Mouse (Mus musculus) megakaryocyte-erythroid progenitor cell, adult 5-6 weeks (primary cell): ENCODE results near the gene Pycr1. TPM values are rescaled to one million over a fixed set of nuclear protein-coding genes. Genes with fewer than 3 reads are reported as not detected.
A peak's percentile ranks its signal among the peaks of the same experiment; 100 is the strongest.

Experiments used
- ATAC-seq: replicated peaks from 2 replicates; pipeline ENCODE4 v1.8.0; 2016; ENCODE audit warnings: mild to moderate bottlenecking, inconsistent platforms; ENCODE audit not compliant: severe bottlenecking, poor library complexity, low FRiP score, low TSS enrichment
- total RNA-seq, 2 experiments: library from RNA; stranded (forward) in 1 of 2; stranded (reverse) in 1 of 2; fragments of 200-1000, 215-1000 nt in 1 of 2; fragments of >200 nt in 1 of 2; fragmentation: Nextera tagmentation in 1 of 2; gene quantifications; 2 replicates each; pipeline ENCODE4 v1.2.3; 2014 to 2017

Pycr1 gene
- total RNA-seq, 2 experiments from 2014 or later = 0.13 TPM; not detected in 1

- ATAC-seq = no peak
Measured at GRCm38 (mm10) chr11:120613481-120613972, 30.0 kb downstream of the Pycr1 start.

- peak; percentile 65 for ATAC-seq
Measured at GRCm38 (mm10) chr11:120612763-120613162, 30.8 kb downstream of the Pycr1 start.

- no peak for ATAC-seq
Measured at GRCm38 (mm10) chr11:120610477-120611046, 33.0 kb downstream of the Pycr1 start.

- ATAC-seq = peak; percentile 38
Measured at GRCm38 (mm10) chr11:120609250-120609649, 34.3 kb downstream of the Pycr1 start.

- ATAC-seq = no peak; the same call in 1 of the 2 replicates
Measured at GRCm38 (mm10) chr11:120608241-120609034, 35.1 kb downstream of the Pycr1 start, which contains the start of gene Npb. Gene Npb, plus strand, starts transcription at chr11:120608477.

- ATAC-seq = no peak
Measured at GRCm38 (mm10) chr11:120606764-120607163, 36.8 kb downstream of the Pycr1 start.

- no peak for ATAC-seq
Measured at GRCm38 (mm10) chr11:120605667-120606066, 37.9 kb downstream of the Pycr1 start.

- no peak for ATAC-seq
Measured at GRCm38 (mm10) chr11:120603545-120603944, 40.0 kb downstream of the Pycr1 start.

- no peak for ATAC-seq
Measured at GRCm38 (mm10) chr11:120600716-120601115, 42.9 kb downstream of the Pycr1 start.

GRCm38 (mm10) chr11:120598990-120599549 is 44.5 kb downstream of the Pycr1 start:
- no peak for ATAC-seq

GRCm38 (mm10) chr11:120598283-120598989 is 45.1 kb downstream of the Pycr1 start, which contains the start of the genes Alyref and Anapc11:
Gene Alyref, minus strand, starts transcription at chr11:120598365.
Gene Anapc11, plus strand, starts transcription at chr11:120598421.
- peak; percentile 91 for ATAC-seq

- 0 out of 2 replicates have a peak, but pooled peaks have one; percentile 7 for ATAC-seq
Measured at GRCm38 (mm10) chr11:120597240-120598235, 46.0 kb downstream of the Pycr1 start.

- ATAC-seq = peak; percentile 80
Measured at GRCm38 (mm10) chr11:120588531-120588930, 55.0 kb downstream of the Pycr1 start.

Other genes with a start within 250 kb of the Pycr1 start
Only the 30 nearest of the 32 such genes appear.
- gene Pde6g, start 190.3 kb downstream of the Pycr1 start, total RNA-seq (2014; fragmentation: Nextera tagmentation) = 0.37 TPM in 1 of 2 replicates, not detected in the other
- gene Pde6g, start 190.3 kb downstream of the Pycr1 start, total RNA-seq (2017) = 0.38 TPM in 1 of 2 replicates, not detected in the other
- gene Oxld1, start 185.7 kb downstream of the Pycr1 start, total RNA-seq (2014; fragmentation: Nextera tagmentation) = 8.0 and 20.5 TPM in 2 replicates
- 14.0 and 27.9 TPM in 2 replicates for gene Oxld1, start 185.7 kb downstream of the Pycr1 start, total RNA-seq (2017)
- gene Ccdc137, start 185.7 kb downstream of the Pycr1 start, total RNA-seq (2014; fragmentation: Nextera tagmentation) = 36.1 and 67.6 TPM in 2 replicates
- gene Ccdc137, start 185.7 kb downstream of the Pycr1 start, total RNA-seq (2017) = 70.0 and 99.8 TPM in 2 replicates
- 11.2 and 14.7 TPM in 2 replicates for gene Arl16, start 176.2 kb downstream of the Pycr1 start, total RNA-seq (2014; fragmentation: Nextera tagmentation)
- 8.8 and 21.9 TPM in 2 replicates for gene Arl16, start 176.2 kb downstream of the Pycr1 start, total RNA-seq (2017)
- gene Mrpl12, start 159.2 kb downstream of the Pycr1 start, total RNA-seq (2014; fragmentation: Nextera tagmentation) = 165 and 221 TPM in 2 replicates
- 151 and 192 TPM in 2 replicates for gene Mrpl12, start 159.2 kb downstream of the Pycr1 start, total RNA-seq (2017)
- gene Slc25a10, start 151.9 kb downstream of the Pycr1 start, total RNA-seq (2014; fragmentation: Nextera tagmentation) = 16.9 and 27.2 TPM in 2 replicates
- gene Slc25a10, start 151.9 kb downstream of the Pycr1 start, total RNA-seq (2017) = 17.6 and 18.8 TPM in 2 replicates
- not detected in 2 replicates for gene Gcgr, start 113.1 kb downstream of the Pycr1 start, total RNA-seq (2014; fragmentation: Nextera tagmentation)
- not detected in 2 replicates for gene Gcgr, start 113.1 kb downstream of the Pycr1 start, total RNA-seq (2017)
- gene Mcrip1, start 94.0 kb downstream of the Pycr1 start, total RNA-seq (2014; fragmentation: Nextera tagmentation) = 60.4 and 62.7 TPM in 2 replicates
- gene Mcrip1, start 94.0 kb downstream of the Pycr1 start, total RNA-seq (2017) = 18.5 and 18.8 TPM in 2 replicates
- gene Ppp1r27, start 92.6 kb downstream of the Pycr1 start, total RNA-seq (2014; fragmentation: Nextera tagmentation) = not detected in 2 replicates
- not detected in 2 replicates for gene Ppp1r27, start 92.6 kb downstream of the Pycr1 start, total RNA-seq (2017)
- gene P4hb, start 70.5 kb downstream of the Pycr1 start, total RNA-seq (2014; fragmentation: Nextera tagmentation) = 236 and 270 TPM in 2 replicates
- gene P4hb, start 70.5 kb downstream of the Pycr1 start, total RNA-seq (2017) = 334 and 373 TPM in 2 replicates
- gene Arhgdia, start 62.1 kb downstream of the Pycr1 start, total RNA-seq (2014; fragmentation: Nextera tagmentation) = 248 and 334 TPM in 2 replicates
- 96.3 and 154 TPM in 2 replicates for gene Arhgdia, start 62.1 kb downstream of the Pycr1 start, total RNA-seq (2017)
- 157 and 232 TPM in 2 replicates for gene Alyref, start 45.4 kb downstream of the Pycr1 start, total RNA-seq (2014; fragmentation: Nextera tagmentation)
- 208 and 278 TPM in 2 replicates for gene Alyref, start 45.4 kb downstream of the Pycr1 start, total RNA-seq (2017)
- 84.0 and 110 TPM in 2 replicates for gene Anapc11, start 45.3 kb downstream of the Pycr1 start, total RNA-seq (2014; fragmentation: Nextera tagmentation)
- gene Anapc11, start 45.3 kb downstream of the Pycr1 start, total RNA-seq (2017) = 21.9 and 27.6 TPM in 2 replicates
- gene Npb, start 35.3 kb downstream of the Pycr1 start, total RNA-seq (2014; fragmentation: Nextera tagmentation) = 3.3 TPM in 1 of 2 replicates, not detected in the other
- not detected in 2 replicates for gene Npb, start 35.3 kb downstream of the Pycr1 start, total RNA-seq (2017)
- gene Pcyt2, start 25.8 kb downstream of the Pycr1 start, total RNA-seq (2014; fragmentation: Nextera tagmentation) = 74.6 and 87.3 TPM in 2 replicates
- gene Pcyt2, start 25.8 kb downstream of the Pycr1 start, total RNA-seq (2017) = 28.5 and 29.6 TPM in 2 replicates
- gene Sirt7, start 18.5 kb downstream of the Pycr1 start, total RNA-seq (2014; fragmentation: Nextera tagmentation) = 62.8 and 79.3 TPM in 2 replicates
- 39.8 and 48.3 TPM in 2 replicates for gene Sirt7, start 18.5 kb downstream of the Pycr1 start, total RNA-seq (2017)
- 26.0 and 31.6 TPM in 2 replicates for gene Mafg, start 10.2 kb downstream of the Pycr1 start, total RNA-seq (2014; fragmentation: Nextera tagmentation)
- gene Mafg, start 10.2 kb downstream of the Pycr1 start, total RNA-seq (2017) = 11.7 and 12.2 TPM in 2 replicates
- gene Myadml2, start 4.4 kb upstream of the Pycr1 start, total RNA-seq (2014; fragmentation: Nextera tagmentation) = 6.3 TPM in 1 of 2 replicates, not detected in the other
- not detected in 2 replicates for gene Myadml2, start 4.4 kb upstream of the Pycr1 start, total RNA-seq (2017)
- gene Notum, start 17.4 kb upstream of the Pycr1 start, total RNA-seq (2014; fragmentation: Nextera tagmentation) = not detected in 2 replicates
- not detected in 2 replicates for gene Notum, start 17.4 kb upstream of the Pycr1 start, total RNA-seq (2017)
- 79.5 and 108 TPM in 2 replicates for gene Aspscr1, start 29.2 kb upstream of the Pycr1 start, total RNA-seq (2014; fragmentation: Nextera tagmentation)
- 15.5 and 52.7 TPM in 2 replicates for gene Aspscr1, start 29.2 kb upstream of the Pycr1 start, total RNA-seq (2017)
- gene Cenpx, start 70.0 kb upstream of the Pycr1 start, total RNA-seq (2014; fragmentation: Nextera tagmentation) = 132 and 157 TPM in 2 replicates
- gene Cenpx, start 70.0 kb upstream of the Pycr1 start, total RNA-seq (2017) = 95.0 and 99.4 TPM in 2 replicates
- gene Lrrc45, start 70.2 kb upstream of the Pycr1 start, total RNA-seq (2014; fragmentation: Nextera tagmentation) = 25.3 and 34.4 TPM in 2 replicates
- gene Lrrc45, start 70.2 kb upstream of the Pycr1 start, total RNA-seq (2017) = 37.0 and 38.1 TPM in 2 replicates
- gene Rac3, start 77.7 kb upstream of the Pycr1 start, total RNA-seq (2014; fragmentation: Nextera tagmentation) = 1.6 and 2.9 TPM in 2 replicates
- not detected in 2 replicates for gene Rac3, start 77.7 kb upstream of the Pycr1 start, total RNA-seq (2017)
- gene Dcxr, start 83.5 kb upstream of the Pycr1 start, total RNA-seq (2014; fragmentation: Nextera tagmentation) = 12.7 and 14.9 TPM in 2 replicates
- 6.2 and 10.2 TPM in 2 replicates for gene Dcxr, start 83.5 kb upstream of the Pycr1 start, total RNA-seq (2017)
- not detected in 2 replicates for gene Cbr2, start 88.3 kb upstream of the Pycr1 start, total RNA-seq (2014; fragmentation: Nextera tagmentation)
- not detected in 2 replicates for gene Cbr2, start 88.3 kb upstream of the Pycr1 start, total RNA-seq (2017)
- 2.5 and 12.0 TPM in 2 replicates for gene Hmga1b, start 119.0 kb upstream of the Pycr1 start, total RNA-seq (2014; fragmentation: Nextera tagmentation)
- 8.7 and 10.9 TPM in 2 replicates for gene Hmga1b, start 119.0 kb upstream of the Pycr1 start, total RNA-seq (2017)
- 43.1 and 47.2 TPM in 2 replicates for gene Rfng, start 140.4 kb upstream of the Pycr1 start, total RNA-seq (2014; fragmentation: Nextera tagmentation)
- gene Rfng, start 140.4 kb upstream of the Pycr1 start, total RNA-seq (2017) = 4.8 and 9.5 TPM in 2 replicates
- gene Gps1, start 140.5 kb upstream of the Pycr1 start, total RNA-seq (2014; fragmentation: Nextera tagmentation) = 107 TPM in 2 replicates
- gene Gps1, start 140.5 kb upstream of the Pycr1 start, total RNA-seq (2017) = 103 and 119 TPM in 2 replicates
- 150 TPM in 2 replicates for gene Dus1l, start 152.6 kb upstream of the Pycr1 start, total RNA-seq (2014; fragmentation: Nextera tagmentation)
- gene Dus1l, start 152.6 kb upstream of the Pycr1 start, total RNA-seq (2017) = 68.4 and 87.6 TPM in 2 replicates
- 92.0 and 92.3 TPM in 2 replicates for gene Fasn, start 180.8 kb upstream of the Pycr1 start, total RNA-seq (2014; fragmentation: Nextera tagmentation)
- 27.2 and 34.0 TPM in 2 replicates for gene Fasn, start 180.8 kb upstream of the Pycr1 start, total RNA-seq (2017)